Comparison of ENCODE assay signal across 14 mouse cellular contexts in the genomic region with DNA sequence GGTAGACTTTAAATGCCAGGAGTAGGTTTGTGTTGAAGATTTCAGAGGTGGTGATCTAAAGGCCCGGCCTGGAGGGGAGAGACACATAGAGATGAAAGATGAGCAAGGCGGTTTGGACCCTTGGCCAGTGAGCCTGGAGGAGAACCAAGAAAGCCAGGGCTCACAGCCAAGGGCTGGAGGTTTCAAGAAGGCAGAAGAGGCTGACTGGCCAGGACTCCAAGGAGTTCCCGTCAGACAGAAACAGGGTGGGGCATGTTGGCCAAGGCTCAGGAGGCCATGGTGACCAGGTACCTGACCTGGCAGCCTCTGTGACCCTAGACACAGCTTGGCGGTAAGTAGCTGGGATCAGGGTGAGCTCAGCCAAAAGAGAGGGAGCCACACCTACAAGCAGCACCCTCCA.
DNase-seq lines count a peak whose midpoint lies in the region; ATAC-seq lines count a peak whose summit lies in the region.
"Had no signal": no experiment of that assay in that cellular context is flagged by ENCODE, and none has a peak within 500 bp of the region (broad histone marks: within the 10 kb centered on the region; RNA-seq: fewer than 3 reads in every experiment).

No protein-coding gene starts in this region.

- peak; percentile 39 to 48 for DNase-seq in heart, adult 18-20 months
- DNase-seq in heart, adult 8-10 months (ENCODE audit: low spot score), result no peak
- peak; percentile 29 to 58 for DNase-seq in kidney, postnatal 36 days
- peak; percentile 28 for DNase-seq in NIH3T3 (ENCODE audit: low read depth)
- peak; percentile 26 for DNase-seq in gastrocnemius, postnatal 14 days
- DNase-seq in thymus, postnatal 0 days (ENCODE audit: low spot score), result no peak
- DNase-seq: forebrain, postnatal 0 days; liver, embryonic 13.5 days had no signal

- H3K27me3 ChIP-seq in kidney, embryonic 16.5 days (ENCODE audit: insufficient read depth, low read length), result no peaks in the 10 kb centered on the region
- H3K27me3 ChIP-seq: neural tube, embryonic 13.5 days had no signal

- no peak for ATAC-seq in kidney, embryonic 16.5 days (ENCODE audit: low FRiP score, low TSS enrichment)
- ATAC-seq: activated CD4-positive, CD25-positive, alpha-beta regulatory T cell, adult 4 months; forebrain, postnatal 0 days; intestine, postnatal 0 days had no signal

- H3K9ac ChIP-seq in kidney, embryonic 16.5 days (replicated peaks; ENCODE audit: low read length), result no peak overlapping the region
- H3K9ac ChIP-seq: forebrain, postnatal 0 days; hindbrain, embryonic 13.5 days; liver, embryonic 13.5 days; neural tube, embryonic 13.5 days had no signal

- peaks cover 37% of the 10 kb centered on the region for H3K4me1 ChIP-seq in kidney, embryonic 16.5 days (ENCODE audit: insufficient read depth, low read length)

- H3K27ac ChIP-seq in kidney, embryonic 16.5 days (ENCODE audit: low read length), result no peak overlapping the region
- H3K27ac ChIP-seq: hindbrain, embryonic 13.5 days; liver, embryonic 13.5 days; macrophage; neural tube, embryonic 13.5 days had no signal

- no peak overlapping the region for H3K4me2 ChIP-seq in kidney, embryonic 16.5 days (replicated peaks; ENCODE audit: low read depth, low read length)
- H3K4me2 ChIP-seq: hindbrain, embryonic 13.5 days; liver, embryonic 13.5 days; neural tube, embryonic 13.5 days had no signal

- WGBS in kidney, embryonic 16.5 days, result 83% methylated on average over 4 of the region's 4 CpGs

- H3K36me3 ChIP-seq in kidney, embryonic 16.5 days (ENCODE audit: insufficient read depth, low read length), result no peaks in the 10 kb centered on the region
- H3K36me3 ChIP-seq: hindbrain, embryonic 13.5 days; liver, embryonic 13.5 days; neural tube, embryonic 13.5 days had no signal

- no peak overlapping the region for H3K4me3 ChIP-seq in kidney, embryonic 16.5 days (ENCODE audit: low read length)
- H3K4me3 ChIP-seq: hindbrain, embryonic 13.5 days; liver, embryonic 13.5 days; neural tube, embryonic 13.5 days had no signal

- intact Hi-C loops in gastrocnemius, postnatal 14 days (cut with DNase I; ENCODE audit: low total_unique reads), result no loop called here

- H3K9me3 ChIP-seq in kidney, embryonic 16.5 days (ENCODE audit: low read length), result no peaks in the 10 kb centered on the region
- H3K9me3 ChIP-seq: hindbrain, embryonic 13.5 days; liver, embryonic 13.5 days; neural tube, embryonic 13.5 days had no signal

Comparison
In these comparisons a context has a peak if more than half of its experiments do, and no peak if none do; other contexts are left out.
1. DNase-seq: peak in heart, adult 18-20 months (2 of 2), kidney, postnatal 36 days (2 of 2), NIH3T3 (single experiment) and gastrocnemius, postnatal 14 days (single experiment); none in heart, adult 8-10 months (single experiment) and thymus, postnatal 0 days (single experiment).